Mouse (Mus musculus) left cerebral cortex, adult 11 months (tissue): ENCODE data around the gene Kcng3.
A peak's percentile ranks its signal among the peaks of the same experiment; 100 is the strongest.

Experiments used
- DNase-seq: peaks from one replicate; pipeline ENCODE4 v3.0.0; 2022; ENCODE audit warnings: low spot score

Kcng3 gene

DNA sequence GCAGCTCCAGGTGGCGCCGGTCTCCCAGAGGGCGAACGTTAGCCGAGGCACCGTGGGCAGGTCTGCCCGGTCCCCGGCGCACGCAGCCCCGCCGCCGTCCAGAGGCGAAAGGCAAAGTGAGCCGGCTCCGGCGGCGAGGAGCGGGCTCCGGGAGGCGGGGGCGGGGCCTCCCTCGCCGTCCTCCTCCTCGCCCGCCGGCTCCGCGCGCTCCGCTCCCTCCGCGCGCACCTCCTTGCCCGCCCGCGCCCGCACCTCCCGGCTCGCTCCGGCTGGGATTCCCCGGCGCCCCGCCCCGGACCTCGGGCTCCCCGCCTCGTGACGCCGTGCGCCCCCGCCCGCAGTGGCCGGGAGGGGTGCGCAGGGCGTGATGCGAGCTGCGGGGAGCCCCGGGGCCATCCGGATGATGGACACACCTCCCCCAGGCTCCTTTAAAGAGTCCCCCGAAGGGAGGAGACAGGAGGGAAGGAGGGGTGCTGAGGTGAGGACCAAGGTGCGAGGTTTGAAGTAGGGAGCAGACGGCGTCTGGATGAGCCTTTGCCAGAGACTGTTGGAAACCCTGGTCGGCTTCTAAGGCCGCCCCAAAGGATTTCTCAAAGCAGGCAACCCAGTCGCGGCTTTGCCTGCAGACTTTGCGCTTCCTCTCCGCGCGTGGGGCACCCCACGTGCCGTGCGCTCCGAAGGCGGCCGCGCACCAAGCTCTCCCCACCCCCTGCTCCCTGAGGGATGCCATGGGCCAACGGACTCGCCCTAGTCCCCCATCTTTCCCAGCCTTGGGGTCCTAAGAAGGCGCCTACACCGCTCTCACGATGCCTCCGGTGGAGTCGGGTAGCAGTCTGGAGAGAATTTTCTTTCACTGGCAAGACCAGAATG is at the start of gene Kcng3:
Kcng3 (minus strand) TSS at position 113 of the 870 bp plus-strand sequence.
- DNase-seq: no peak

DNA sequence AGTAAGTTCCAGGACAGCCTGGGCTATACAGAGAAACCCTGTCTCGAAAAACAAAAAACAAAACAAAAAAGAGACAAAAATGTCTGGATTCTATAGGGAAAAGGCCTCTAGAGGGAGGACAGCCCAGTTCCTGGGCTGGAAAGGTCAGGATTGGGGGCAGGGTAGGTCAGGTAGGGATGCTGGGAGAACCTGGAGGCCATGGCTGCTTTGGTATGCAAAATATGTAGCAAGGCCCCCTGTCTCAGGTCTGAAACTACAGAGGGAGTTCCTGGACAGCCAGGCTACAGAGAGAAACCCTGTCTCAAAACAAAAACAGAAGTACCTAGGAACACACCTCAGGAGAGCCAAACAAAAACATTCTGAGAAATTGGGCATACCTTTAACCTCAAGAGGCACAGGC is 45.7 kb upstream of the Kcng3 start:
- no peak for DNase-seq

DNA sequence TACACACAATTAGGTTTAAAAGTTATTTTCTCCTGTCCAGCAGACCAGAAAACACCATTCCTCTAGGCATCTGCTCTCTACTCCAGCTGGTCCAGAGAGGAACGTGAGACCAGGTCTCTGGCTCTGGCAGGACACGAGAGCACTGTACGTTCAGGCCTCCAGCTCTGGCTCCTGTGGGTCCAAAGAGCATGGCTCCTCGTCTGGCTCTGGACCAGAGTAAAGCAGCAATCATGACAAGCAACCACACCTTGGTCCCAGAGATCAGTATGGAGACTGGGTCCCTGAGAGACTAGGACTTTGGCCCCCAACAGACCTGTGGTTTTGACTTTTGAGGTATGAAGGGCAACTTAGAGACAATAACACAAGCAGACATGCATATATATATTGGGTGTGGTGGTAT is 41.0 kb upstream of the Kcng3 start:
- no peak for DNase-seq

DNA sequence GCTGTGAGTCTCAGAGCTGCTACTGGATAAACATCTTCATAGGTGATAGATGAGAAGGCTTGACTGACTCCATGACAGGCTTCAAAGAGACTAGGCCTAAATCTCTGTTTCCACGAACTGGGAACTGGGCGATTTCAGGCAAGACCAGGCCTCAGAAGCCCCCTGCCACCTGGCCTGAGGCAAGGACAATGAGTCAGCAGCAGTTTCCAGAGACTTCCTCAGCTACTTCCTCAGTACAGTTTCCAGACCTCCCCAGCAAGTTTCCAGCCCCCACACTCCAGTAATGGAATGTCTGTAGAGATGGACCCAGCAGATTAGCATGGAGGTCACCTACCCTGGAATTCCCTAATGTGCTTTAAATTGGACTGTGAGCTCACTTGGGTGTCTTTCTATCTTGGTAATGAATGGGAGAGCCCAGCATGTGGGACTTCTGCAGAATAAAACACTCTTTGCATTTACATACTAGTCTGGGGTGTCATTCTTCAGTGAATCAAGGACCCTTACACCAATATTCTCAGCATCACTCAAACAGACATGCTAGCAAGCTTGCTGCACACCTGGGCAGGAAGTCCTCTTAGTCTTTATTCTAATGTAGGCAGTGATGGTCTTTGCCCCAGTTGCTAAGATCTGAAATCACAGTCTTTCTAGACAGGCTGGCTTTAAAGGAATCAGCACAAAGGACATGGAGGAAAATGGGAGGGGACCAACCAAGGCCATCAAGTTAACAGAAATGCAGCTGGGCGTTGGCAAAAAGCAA is 36.4 kb upstream of the Kcng3 start:
- DNase-seq: no peak

DNA sequence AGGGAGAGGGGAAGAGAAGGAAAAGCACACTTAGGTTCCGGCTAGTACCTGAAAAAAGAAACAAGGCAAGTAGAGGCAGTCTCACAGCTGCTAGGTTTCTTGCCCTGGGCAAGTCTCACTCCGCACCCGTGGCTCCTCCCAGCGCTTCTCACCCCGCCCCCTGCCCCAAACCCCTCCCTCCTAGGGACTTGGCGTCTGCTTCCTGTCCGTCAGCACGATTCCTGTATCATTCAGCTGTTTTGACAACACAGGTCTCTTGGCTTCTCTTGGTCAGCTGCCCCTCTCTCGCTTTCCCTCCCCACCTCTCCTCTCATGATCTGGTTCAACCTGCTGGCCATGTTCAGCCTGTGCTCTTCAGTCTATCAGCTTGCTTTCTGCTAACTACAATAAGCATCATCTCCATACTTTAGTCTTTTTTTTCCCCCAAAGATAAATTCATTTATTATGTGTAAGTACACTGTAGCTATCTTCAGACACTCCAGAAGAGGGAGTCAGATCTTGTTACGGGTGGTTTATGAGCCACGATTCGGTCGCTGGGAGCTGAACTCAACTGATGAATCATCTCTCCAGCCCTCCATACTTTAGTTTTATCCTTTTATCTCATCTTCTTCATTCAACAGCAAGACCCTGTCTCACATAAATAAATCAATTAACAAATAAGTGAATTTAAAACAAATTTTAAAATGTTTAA is 35.0 kb upstream of the Kcng3 start:
- no peak for DNase-seq

DNA sequence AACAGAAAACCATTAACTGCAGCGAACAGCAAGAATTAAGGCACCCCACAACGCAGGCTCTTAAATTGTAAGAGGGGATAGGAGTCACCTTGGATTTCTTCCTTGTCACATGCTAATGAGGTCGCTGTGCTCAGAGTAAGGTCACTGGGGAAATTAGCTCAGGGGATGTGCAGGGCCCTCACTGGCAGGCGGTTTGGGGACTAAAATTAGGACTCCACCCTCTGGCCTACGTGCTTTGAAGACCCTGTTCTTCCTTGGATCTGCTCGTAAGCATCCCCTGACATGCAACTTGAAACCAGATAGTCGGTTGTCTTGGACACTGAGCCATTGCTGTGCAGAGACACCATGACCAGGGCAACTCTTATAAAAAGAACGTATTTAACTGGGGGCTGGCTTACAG is 33.1 kb upstream of the Kcng3 start:
- no peak for DNase-seq

DNA sequence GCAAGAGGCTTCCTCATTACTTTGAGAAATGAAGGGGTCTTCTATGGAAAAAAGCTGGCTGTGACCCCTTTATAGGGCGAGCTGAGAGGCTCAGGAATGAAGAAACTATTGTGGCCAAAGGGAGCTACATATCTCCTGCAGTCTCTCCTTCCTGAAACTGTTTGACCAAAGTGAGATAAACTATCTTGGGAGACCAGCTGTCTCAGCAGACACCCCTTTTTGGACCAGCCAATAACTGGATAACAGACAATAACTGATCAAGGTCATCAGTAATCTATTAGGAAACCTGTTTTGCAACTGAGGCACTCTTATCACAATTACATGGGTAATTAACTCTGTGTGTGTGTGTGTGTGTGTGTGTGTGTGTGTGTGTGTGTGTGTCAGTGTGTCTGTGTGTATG is 27.2 kb upstream of the Kcng3 start:
- no peak for DNase-seq

DNA sequence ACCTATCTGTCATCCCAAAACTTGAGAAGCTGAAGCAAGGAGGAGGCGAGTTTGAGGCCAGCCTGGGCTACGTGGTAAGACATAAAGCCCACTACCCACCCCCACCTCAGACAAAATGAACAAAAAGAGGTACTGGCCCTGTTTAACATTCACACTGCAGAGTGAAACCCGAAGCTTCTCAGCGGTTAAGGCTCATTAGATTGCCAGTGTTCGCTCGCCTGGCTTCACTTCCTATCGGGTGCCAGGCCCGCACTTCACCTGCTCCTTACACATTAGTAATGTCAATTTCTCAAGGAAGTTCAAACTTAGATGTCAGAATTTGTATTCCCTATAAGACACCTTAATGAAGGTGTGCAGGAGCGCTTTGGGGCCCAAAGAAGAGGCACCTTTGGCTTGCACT is 25.7 kb upstream of the Kcng3 start:
- DNase-seq: no peak

DNA sequence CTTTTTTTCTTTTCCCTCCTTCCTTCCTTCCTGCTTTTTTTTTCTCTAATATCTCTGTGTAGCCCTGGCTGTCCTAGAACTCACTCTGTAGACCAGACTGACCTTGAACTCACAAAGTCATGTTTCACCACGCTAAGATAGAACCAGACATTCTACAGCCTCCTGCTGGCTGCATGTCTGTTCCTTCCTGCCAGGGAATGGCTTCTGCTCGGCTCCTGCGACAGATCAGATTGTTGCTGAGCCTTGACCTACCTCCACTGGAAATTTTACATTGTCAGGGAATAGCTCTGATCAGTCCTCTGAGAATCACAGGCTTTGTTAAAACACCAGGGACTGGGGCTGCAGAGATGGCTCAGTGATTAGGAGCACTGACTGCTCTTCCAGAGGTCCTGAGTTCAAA is 24.0 kb upstream of the Kcng3 start:
- no peak for DNase-seq

DNA sequence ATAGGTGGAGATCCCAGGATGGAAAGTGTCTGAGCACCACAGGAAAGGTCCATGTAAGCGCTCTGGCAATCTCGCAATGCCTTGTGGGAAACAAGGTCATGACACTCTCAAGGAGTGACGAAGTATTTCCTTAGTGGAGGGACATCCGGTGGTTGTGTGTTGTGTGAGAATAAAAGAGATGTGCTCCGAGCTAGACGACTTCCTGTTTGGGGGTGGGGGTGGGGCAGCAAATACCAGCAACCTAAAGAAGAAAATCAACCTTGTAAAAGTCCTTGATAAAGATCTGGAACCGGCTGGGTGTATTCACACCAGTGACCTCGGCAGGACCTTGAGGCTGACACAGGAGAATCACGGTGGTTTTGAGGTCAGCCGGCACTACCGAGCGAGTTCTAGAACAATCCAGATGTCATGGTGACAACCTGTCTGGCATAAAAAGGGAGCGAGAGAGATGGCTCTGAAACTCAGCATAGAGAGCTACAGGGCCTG is 23.0 kb upstream of the Kcng3 start:
- DNase-seq: no peak

DNA sequence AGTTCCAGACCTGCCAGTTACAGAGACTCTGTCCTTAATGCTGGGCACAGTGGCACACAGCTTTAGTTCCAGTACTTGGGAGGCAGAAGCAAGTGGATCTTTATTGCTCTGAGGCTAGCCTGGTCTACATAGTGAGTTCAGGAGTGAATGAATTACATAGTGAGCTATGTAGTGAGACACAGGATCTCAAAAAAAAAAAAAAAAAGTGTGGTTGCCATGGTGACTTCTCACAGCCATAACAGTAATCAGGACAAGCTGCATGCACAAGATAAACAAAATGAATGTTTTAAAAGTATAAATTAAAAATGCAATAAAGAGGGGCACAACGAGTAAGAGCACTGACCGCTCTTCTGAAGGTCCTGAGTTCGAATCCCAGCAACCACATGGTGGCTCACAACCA is 21.9 kb upstream of the Kcng3 start:
- no peak for DNase-seq

DNA sequence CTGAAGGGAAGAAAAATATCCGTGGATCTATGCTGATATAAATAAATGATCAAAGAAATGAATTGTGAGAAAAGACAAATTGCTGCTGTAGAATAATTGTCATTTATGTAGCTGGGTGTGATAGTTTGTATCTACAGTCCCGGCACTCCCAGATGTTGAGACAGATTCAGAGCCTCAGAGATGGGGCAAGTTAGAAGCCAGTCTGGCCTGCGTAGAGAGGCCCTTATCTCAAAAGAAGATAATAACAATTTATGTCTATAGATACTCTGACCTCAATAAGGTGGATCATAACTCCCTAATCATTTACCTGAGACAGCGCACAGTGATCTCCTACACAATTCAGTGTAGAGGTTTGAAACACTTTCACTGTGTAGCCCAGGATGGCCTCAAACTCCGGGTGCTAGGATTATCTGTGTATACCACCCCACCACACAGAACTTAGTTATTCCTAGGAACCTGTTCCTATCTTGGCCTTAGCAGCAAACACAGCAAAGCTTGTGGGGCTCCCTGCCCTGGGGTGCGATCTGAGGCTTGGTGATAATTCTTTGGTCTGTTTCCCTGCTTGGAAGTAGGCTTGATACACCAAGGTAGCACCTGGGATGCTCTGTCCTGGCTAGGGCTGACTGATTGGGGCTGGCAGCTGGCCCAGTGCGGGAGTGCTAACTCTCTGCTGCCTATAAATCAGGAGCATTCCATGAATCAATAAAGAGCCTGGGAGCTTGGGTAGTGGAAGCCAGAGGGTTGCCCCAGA is 19.4 kb upstream of the Kcng3 start:
- DNase-seq: no peak

DNA sequence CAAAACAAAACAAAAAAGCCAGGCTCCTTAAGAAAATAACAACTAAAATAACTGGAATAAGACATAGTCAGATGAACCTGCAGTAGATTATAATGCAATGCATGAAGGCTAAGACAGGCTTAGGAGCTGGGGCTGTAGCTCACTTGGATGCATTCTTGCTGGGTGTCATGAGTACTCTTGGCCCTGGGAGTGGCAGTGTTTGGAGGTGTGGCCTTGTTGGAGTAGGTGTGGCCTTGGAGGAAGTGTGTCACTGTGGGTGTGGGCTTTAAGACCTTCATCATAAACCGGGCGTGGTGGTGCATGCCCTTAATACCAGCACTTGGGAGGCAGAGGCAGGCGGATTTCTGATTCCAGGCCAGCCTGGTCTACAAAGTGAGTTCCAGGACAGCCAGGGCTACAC is 18.3 kb upstream of the Kcng3 start:
- no peak for DNase-seq

DNA sequence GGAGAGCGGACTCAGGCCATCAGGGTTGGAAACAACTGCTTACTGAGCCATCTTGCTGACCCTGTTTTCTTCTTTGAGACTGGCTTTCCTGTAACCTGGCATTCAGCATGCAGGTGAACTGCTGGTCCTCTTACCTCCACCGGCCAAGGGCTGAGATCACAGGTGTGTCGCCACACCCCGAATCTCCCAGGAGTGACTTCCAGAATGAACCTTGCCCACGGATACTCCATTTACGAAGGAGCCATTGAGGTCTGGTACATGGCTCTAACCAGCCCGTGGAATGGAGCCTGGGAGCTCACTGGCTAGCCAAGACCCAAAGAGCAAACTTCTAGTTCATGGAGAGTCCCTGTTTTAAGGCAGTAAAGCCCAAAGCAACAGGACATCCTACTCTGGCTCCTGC is 15.7 kb upstream of the Kcng3 start:
- DNase-seq: no peak

DNA sequence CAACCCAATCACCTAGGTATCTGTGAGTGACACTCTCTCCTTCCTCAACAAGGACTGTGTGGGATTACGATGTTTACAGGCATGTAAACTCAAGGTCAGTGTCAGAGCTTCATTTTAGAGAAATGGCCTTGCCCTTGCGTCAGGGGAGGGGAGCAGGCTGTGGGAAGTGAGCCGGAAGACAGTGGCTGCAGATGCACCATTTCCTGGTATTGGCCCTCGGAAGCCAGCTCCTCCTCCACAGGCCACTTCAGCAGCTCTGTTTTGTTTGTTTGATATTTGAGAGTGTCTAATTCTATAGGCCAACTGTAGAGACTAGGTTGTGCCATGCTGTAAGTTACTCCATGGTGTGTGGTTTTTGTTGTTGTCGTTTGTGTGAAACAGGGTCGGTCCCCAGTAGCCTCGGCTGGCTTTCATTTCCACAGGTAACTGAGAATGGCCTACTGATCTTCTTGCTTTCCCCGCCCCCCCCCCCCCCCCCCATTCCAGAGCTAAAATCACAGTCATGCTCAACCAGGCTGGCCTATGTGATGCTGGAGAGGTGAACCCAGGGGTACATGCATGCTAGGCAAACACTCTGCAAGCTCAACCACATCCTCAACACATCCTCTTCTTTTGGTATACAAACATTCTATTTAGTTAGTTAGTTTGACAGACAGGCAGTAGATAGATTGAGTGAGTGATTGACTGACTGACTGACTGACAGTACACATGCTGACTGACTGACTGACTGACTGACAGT is 14.9 kb upstream of the Kcng3 start:
- DNase-seq: no peak

DNA sequence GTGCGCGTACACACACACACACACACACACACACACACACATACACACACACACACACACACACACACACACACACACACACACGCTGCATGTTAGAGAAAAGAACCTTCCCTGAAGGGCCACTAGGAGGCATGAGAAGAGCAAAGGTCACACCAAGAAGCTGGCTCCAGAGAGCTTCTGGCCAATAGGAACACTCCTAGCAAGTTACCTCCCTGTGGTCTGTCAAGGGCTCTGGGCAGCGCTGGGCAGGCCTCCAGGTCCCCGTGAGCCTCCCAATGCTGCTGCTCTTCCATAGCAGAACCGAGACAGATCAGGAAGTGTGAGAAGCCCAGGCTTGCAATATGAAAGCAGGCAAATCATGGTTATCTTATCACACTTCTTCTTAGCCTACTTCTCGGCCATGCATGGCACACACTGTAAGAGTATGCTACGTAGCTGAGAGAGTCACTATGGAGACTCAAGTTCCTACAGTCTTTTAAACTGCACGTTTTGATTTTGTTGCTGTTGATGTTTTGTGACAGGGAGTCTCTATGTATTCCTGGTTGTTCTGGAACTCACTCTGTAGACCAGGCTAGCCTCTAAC is 13.6 kb upstream of the Kcng3 start:
- no peak for DNase-seq

DNA sequence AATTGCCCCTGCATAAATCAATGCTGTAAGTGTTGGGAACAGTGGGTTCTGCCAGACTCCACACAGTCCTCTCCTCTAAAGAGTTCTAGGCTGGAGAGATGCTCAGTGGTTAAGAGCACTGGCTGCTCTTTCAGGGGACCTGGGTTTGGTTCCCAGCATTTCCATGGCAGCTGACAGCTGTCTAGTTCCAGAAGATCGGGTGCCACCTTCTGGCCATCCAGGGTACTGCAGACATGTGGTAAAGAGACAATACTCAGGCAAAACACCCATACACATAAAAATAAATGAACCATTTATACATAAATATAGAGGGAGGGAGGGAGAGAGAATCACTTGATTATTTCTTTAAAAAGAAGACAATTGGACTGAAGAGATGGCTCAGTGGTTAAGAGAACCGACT is 5.7 kb upstream of the Kcng3 start:
- DNase-seq: no peak

DNA sequence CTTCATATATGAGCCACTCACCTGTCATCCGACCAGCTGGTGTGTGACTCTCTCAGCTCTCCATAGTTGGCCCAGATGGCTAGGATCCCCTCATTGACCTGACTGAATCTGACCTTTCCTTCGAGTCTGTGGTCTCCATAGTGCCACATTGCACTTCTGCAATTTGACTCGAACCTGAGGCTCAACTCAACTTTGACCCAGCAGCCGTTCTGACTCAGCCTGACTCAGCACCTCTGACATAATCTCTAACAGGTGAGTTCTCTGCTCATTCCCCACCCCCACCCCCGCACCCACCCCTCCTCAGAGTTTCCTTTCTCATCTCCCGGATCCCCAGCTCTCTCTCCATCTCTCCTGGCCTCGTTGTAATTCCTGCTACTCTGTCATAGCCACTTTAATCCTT is 4.7 kb upstream of the Kcng3 start:
- no peak for DNase-seq

DNA sequence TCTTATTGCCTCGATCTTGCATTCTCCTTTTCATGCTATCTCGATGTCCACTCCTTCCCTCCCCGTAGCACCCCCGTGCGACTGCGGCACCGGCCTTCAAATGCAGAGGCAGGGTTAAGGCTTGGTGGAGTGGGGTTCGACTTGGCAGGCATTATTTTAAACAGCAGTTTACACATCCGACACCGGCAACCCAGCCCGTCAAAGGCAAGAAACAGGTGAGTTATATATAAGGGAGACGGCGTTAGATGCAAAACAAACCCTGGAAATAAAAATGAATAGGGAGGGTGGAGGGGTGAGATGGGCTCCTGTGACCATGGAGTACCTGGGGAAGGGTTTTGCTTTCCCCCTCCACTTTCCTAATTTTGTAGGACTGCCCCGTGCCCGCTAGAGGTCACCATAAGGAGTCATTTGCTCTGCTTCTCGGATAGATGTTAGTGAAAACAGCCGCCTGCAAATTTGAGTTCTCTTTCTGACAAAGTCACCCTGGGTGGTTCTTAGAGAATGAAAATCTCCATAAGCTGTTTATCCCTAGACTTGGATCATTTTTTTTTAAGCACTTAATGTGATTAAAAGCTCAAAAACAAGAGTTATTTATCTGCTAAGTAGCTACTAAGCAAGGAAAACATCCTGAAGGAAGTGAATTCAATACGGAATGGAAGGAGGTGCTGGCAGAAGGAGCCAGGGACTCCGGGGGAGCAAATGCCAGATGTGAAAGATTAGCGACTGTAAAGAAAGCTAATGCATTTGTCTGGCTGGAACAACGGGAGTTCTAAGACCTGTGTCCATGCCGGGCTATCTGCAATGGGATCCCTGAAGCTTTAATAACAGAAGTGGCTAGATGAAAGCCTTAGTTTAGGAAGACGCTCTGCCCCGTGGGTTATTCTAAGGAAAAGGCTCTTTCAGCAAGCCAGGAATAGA is 1.2 kb upstream of the Kcng3 start:
- DNase-seq: peak; percentile 50
